Mouse (Mus musculus) heart, adult 8-10 months (tissue): ENCODE data around the gene Six2. TPM values are rescaled to one million over a fixed set of nuclear protein-coding genes. Genes with fewer than 3 reads are reported as not detected.
A peak's percentile ranks its signal among the peaks of the same experiment; 100 is the strongest.

ENCODE experiments used
- DNase-seq: peaks from one replicate; pipeline ENCODE4 v3.0.0; 2022; ENCODE audit warnings: low spot score
- total RNA-seq, 4 experiments: library from RNA; stranded (reverse); gene quantifications; 2 replicates each; pipeline ENCODE4 v1.2.4; 2022

Gene Six2
- under 1 TPM; 0.23 to 0.38 (median 0.26) TPM for total RNA-seq

- no peak for DNase-seq
Measured at GRCm38 (mm10) chr17:85688236-85688910, at the start of gene Six2. Gene Six2 (minus strand): TSS chr17:85688274.

GRCm38 (mm10) chr17:85737090-85737780, 49.2 kb upstream of the Six2 start:
- DNase-seq: no peak

GRCm38 (mm10) chr17:85731329-85731728, 43.3 kb upstream of the Six2 start:
- DNase-seq: no peak

- no peak for DNase-seq
Measured at GRCm38 (mm10) chr17:85730231-85731015, 42.3 kb upstream of the Six2 start.

- peak; percentile 35 for DNase-seq
Measured at GRCm38 (mm10) chr17:85728071-85728718, 40.1 kb upstream of the Six2 start.

GRCm38 (mm10) chr17:85725988-85726387, 37.9 kb upstream of the Six2 start:
- DNase-seq: no peak

GRCm38 (mm10) chr17:85723166-85723565, 35.1 kb upstream of the Six2 start:
- DNase-seq: no peak

GRCm38 (mm10) chr17:85717266-85717665, 29.2 kb upstream of the Six2 start:
- DNase-seq: no peak

- no peak for DNase-seq
Measured at GRCm38 (mm10) chr17:85715784-85716183, 27.7 kb upstream of the Six2 start.

- no peak for DNase-seq
Measured at GRCm38 (mm10) chr17:85714370-85714769, 26.3 kb upstream of the Six2 start.

GRCm38 (mm10) chr17:85712874-85713273, 24.8 kb upstream of the Six2 start:
- DNase-seq: no peak

- no peak for DNase-seq
Measured at GRCm38 (mm10) chr17:85704369-85705260, 16.5 kb upstream of the Six2 start.

GRCm38 (mm10) chr17:85700028-85700427, 12.0 kb upstream of the Six2 start:
- DNase-seq: no peak

- no peak for DNase-seq
Measured at GRCm38 (mm10) chr17:85698643-85699042, 10.6 kb upstream of the Six2 start.

GRCm38 (mm10) chr17:85697976-85698375, 9.9 kb upstream of the Six2 start:
- DNase-seq: no peak

GRCm38 (mm10) chr17:85694499-85694898, 6.4 kb upstream of the Six2 start:
- no peak for DNase-seq

GRCm38 (mm10) chr17:85693101-85693500, 5.0 kb upstream of the Six2 start:
- DNase-seq: no peak

GRCm38 (mm10) chr17:85692594-85692993, 4.5 kb upstream of the Six2 start:
- DNase-seq: no peak

GRCm38 (mm10) chr17:85691701-85692536, 3.8 kb upstream of the Six2 start:
- DNase-seq: no peak

- no peak for DNase-seq
Measured at GRCm38 (mm10) chr17:85690969-85691335, 2.9 kb upstream of the Six2 start.
